Mouse (Mus musculus): Measurements from ENCODE around the gene Pfdn4. TPM values are rescaled to one million over a fixed set of nuclear protein-coding genes. Genes with fewer than 3 reads are reported as not detected.

The Pfdn4 gene
- polyA plus RNA-seq, 1 experiment = 49.7 TPM

DNA sequence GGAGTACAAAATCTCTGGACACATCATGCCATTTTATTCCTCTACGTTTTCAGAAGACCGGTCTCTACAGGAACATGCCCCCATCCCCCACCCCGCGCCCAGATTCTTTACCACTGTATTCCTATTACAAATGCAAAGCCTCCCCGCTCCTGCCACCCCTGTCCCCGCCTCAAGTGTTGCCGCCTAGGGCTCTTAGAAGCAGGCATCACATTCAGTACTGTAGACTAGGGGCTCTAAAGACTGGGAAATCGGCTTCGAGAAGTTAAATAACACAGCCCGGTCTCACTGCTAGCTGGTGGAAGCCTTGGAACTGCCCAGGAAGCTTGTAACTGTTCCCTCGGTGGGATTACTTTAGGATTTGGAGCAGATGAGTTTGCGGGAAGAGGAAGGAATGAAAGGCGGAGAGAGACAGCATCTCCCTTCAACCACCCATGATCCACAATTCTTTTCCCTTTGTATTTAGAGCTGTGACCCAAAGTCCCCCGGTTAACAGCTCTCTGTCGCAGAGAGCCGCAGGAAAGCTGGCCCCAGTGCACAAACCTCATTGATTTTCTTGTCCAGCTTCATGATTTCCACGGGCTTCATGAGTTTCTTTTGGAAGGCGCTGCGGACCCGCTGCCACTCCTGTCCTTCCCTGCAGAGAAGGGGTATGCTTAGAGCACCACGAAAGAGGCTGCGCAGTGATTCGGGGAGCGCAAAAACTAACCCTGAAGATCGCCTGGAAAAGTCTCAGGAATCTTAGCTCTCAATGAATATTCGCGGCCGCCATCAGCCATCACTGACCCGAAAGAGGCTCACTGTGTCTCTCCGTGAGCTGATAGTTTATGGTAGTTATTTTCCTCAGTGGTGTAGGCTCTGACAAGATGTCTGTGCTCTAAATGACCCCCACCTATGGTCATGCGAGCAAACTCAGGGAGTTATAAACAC is 1.2 kb upstream of the Pfdn4 start:
- H3K4me1 ChIP-seq (ENCODE audit: control insufficient read depth, insufficient read depth, low read length) = no peaks in the 10 kb centered on the region
- H3K27ac ChIP-seq (ENCODE audit: insufficient read depth, low read depth, low read length) = no peak overlapping the region
- H3K4me3 ChIP-seq (ENCODE audit: insufficient read depth, low read length) = no peak overlapping the region
- TF ChIP-seq CTCF (IDR thresholded peaks at IDR 0.05; ENCODE audit: low read depth, low read length) (no peak), POLR2A (IDR thresholded peaks at IDR 0.05; ENCODE audit: borderline replicate concordance, low read depth, low read length) (no peak)

DNA sequence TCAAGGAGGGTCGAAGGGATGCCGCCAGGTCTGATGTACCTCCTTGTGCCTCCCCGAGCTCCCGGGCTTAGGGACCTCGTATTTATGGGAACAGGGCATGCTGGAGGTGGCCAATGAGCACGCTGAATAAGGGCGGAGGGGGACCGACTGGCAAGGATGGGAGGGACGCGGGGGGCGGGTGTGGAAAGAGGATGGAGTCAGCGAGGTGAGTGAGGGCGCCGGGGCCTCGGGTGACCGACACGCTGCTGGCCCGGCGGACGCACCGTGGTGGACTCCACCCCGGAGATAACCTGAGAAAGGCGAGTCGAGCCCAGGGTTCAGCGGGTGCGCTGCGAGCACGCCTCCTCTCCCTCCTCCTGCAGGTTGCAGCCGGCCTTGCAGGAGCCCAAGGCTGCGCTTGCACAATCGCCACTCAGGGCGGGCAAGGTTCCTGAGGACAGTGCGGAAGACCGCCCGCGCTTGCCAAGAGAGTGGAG is 901 bp downstream of the Pfdn4 start, which contains the start of gene Cyp24a1:
Gene Cyp24a1 (minus strand): TSS at position 55 of the 476 bp plus-strand sequence.
- Histone ChIP-seq H3K27ac (ENCODE audit: insufficient read depth, low read depth, low read length) (no peak within 1 kb of the TSS), H3K4me1 (ENCODE audit: control insufficient read depth, insufficient read depth, low read length) (no peaks in the 10 kb centered on the region), H3K4me3 (ENCODE audit: insufficient read depth, low read length) (no peak within 1 kb of the TSS)
- TF ChIP-seq POLR2A (IDR thresholded peaks at IDR 0.05; ENCODE audit: borderline replicate concordance, low read depth, low read length) (no peak), CTCF (IDR thresholded peaks at IDR 0.05; ENCODE audit: low read depth, low read length) (no peak)

DNA sequence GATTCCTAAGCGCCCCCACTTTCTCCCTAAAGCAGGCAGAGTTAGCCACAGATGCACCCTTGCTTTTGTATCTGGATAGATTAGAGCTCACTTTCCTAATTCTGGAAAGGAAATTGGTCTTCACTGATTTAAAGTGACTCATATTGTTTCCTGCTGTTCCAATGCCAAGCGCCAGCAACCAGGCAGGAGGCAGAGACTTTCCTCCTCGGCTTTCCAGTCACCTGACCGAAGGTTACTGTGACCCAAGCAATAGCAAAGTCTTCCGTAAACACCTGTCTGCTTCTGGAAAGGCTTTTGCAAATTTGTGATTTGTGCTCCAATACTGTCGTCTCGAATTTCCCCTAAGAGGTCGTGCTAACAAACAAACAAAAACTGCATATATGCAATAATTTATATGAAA is 1.8 kb downstream of the Pfdn4 start:
- Histone ChIP-seq H3K4me3 (ENCODE audit: insufficient read depth, low read length) (no peak overlapping the region), H3K4me1 (ENCODE audit: control insufficient read depth, insufficient read depth, low read length) (no peaks in the 10 kb centered on the region), H3K27ac (ENCODE audit: insufficient read depth, low read depth, low read length) (no peak overlapping the region)
- TF ChIP-seq CTCF (IDR thresholded peaks at IDR 0.05; ENCODE audit: low read depth, low read length) = no peak

DNA sequence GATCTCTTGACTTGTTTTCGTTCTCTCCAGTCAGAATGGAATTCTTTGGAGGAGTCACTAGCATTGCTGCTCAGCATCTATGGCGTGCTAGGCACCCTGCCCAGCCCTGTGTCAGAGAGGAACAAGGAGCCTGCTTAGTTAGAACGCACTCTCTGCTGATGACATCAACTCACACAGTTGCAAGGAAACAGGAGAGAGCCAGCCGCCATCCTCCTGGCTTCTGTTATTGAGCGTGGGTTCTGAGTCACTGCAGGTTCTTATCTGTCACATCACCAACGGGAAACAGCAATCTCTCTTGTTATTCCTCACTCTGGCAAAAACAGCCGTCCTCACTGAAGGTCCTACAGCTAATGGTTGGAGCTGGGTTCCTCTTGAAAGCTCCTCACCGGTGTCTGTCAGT is 7.1 kb downstream of the Pfdn4 start:
- H3K4me3 ChIP-seq (ENCODE audit: insufficient read depth, low read length) = no peak overlapping the region
- no peak overlapping the region for H3K27ac ChIP-seq (ENCODE audit: insufficient read depth, low read depth, low read length)
- H3K4me1 ChIP-seq (ENCODE audit: control insufficient read depth, insufficient read depth, low read length) = no peaks in the 10 kb centered on the region
- TF ChIP-seq CTCF (IDR thresholded peaks at IDR 0.05; ENCODE audit: low read depth, low read length) (no peak), POLR2A (IDR thresholded peaks at IDR 0.05; ENCODE audit: borderline replicate concordance, low read depth, low read length) (no peak)

DNA sequence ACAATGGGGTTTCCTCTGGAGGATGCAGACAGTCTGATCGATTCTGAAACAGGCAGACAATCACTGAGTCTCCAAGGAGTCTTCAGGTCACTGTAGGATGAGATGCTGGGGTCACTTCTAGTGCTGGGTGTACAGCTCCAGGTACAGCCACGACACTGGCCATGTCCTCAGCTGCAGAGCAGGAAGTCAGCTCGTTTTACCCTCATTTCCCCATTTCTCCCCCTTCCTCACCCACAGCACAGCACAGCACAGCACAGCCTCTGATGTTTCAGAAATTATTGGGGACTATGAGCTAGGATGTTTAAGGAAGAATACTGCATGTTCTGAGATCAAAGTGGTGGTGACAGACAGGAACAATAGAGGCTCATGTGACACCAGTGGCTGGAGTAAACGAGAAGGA is 7.8 kb downstream of the Pfdn4 start:
- TF ChIP-seq CTCF (IDR thresholded peaks at IDR 0.05; ENCODE audit: low read depth, low read length) (no peak), POLR2A (IDR thresholded peaks at IDR 0.05; ENCODE audit: borderline replicate concordance, low read depth, low read length) (no peak)
- H3K4me1 ChIP-seq (ENCODE audit: control insufficient read depth, insufficient read depth, low read length) = no peaks in the 10 kb centered on the region
- no peak overlapping the region for H3K4me3 ChIP-seq (ENCODE audit: insufficient read depth, low read length)
- H3K27ac ChIP-seq (ENCODE audit: insufficient read depth, low read depth, low read length) = no peak overlapping the region

DNA sequence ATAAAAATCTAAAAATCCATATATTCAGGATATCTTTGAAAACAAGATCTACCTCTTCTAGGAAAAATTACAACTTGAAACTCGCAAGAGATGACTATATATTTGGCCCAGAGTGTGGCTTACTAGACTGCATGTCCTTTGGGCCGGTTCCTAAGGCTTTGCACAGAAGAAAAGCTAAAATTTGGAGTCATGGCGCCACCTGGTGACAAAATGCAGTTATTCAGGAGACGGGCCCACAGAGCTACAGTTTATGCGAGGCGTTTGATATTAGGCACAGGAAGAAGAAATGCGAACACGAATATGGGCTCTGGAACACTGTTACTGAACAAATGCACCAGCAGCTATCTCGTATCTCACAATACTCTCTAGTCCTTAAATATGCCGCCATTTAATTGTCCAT is 11.5 kb downstream of the Pfdn4 start:
- H3K4me3 ChIP-seq (ENCODE audit: insufficient read depth, low read length) = no peak overlapping the region
- H3K27ac ChIP-seq (ENCODE audit: insufficient read depth, low read depth, low read length) = no peak overlapping the region
- H3K4me1 ChIP-seq (ENCODE audit: control insufficient read depth, insufficient read depth, low read length) = peaks cover 5% of the 10 kb centered on the region; the same call in 1 of the 2 replicates
- TF ChIP-seq CTCF (IDR thresholded peaks at IDR 0.05; ENCODE audit: low read depth, low read length) (peak; percentile 69), POLR2A (IDR thresholded peaks at IDR 0.05; ENCODE audit: borderline replicate concordance, low read depth, low read length) (no peak)

DNA sequence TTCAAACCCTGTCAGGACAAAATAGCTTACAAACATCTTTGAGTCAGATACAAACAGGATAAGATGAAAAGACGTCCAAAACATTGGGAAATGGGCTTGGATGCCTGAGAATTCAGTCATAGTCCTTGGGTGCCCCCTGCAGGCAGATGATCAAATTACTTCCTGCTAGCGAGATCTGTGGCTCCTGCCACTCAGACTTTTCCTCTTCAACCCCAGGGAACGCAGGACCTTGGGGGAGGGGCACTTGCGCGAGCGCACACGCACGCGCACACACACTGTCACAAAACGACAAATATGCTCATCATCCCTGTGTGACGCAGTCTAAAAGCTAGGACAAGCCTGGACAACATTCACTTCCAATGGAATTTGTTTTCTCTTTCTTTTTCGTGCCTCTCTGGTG is 12.6 kb downstream of the Pfdn4 start:
- TF ChIP-seq POLR2A (IDR thresholded peaks at IDR 0.05; ENCODE audit: borderline replicate concordance, low read depth, low read length) (no peak), CTCF (IDR thresholded peaks at IDR 0.05; ENCODE audit: low read depth, low read length) (peak; percentile 37; the same call in 1 of the 2 replicates)
- Histone ChIP-seq H3K27ac (ENCODE audit: insufficient read depth, low read depth, low read length) (no peak overlapping the region), H3K4me3 (ENCODE audit: insufficient read depth, low read length) (peak overlapping the region; percentile 34), H3K4me1 (ENCODE audit: control insufficient read depth, insufficient read depth, low read length) (peaks cover 8% of the 10 kb centered on the region; the same call in 1 of the 2 replicates)

DNA sequence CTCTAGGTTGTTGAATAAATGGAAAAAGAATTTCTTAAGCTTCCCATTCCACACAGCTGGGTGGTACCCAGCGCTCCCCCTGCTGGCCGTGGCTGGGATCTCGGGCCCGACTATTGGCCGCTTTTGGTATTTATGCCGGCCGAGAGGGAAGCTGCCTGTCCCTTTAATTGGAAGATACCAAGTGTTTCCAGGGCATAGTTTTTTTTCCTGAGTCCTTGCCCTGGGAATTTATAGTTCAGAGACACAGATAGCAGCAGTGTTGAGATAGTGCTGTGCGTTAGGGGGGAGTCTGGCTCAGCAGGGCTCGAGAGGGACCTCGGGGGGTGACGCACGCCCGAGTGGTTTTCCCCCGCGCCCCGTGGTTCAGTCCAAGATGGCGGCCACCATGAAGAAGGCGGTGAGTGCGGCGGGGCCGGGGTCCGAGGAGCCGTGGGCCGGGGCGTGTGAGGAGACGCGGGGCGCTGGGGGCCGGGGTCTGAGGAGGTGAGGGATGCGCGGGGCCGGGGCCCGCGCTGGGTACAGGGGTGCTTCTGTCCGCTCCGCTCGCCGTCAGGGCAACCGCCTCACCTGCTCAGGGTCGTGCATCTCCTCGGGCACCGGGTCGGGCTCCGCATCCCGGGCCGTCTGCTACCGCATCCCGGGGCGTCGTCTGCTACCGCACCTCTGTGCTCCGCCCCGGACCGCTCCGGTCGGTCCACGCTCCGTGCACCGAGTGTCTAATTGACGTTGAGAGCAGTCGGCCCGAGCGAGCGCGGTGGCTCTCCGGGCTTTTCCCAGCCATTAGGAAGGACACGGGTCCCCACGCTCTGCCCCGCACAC is 15.1 kb downstream of the Pfdn4 start:
- Histone ChIP-seq H3K4me1 (ENCODE audit: control insufficient read depth, insufficient read depth, low read length) (peaks cover 8% of the 10 kb centered on the region; the same call in 1 of the 2 replicates), H3K27ac (ENCODE audit: insufficient read depth, low read depth, low read length) (peak overlapping the region; percentile 85), H3K4me3 (ENCODE audit: insufficient read depth, low read length) (peak overlapping the region; percentile 88)
- TF ChIP-seq CTCF (IDR thresholded peaks at IDR 0.05; ENCODE audit: low read depth, low read length) = peak; percentile 74
- TF ChIP-seq POLR2A (IDR thresholded peaks at IDR 0.05; ENCODE audit: borderline replicate concordance, low read depth, low read length) = no peak

DNA sequence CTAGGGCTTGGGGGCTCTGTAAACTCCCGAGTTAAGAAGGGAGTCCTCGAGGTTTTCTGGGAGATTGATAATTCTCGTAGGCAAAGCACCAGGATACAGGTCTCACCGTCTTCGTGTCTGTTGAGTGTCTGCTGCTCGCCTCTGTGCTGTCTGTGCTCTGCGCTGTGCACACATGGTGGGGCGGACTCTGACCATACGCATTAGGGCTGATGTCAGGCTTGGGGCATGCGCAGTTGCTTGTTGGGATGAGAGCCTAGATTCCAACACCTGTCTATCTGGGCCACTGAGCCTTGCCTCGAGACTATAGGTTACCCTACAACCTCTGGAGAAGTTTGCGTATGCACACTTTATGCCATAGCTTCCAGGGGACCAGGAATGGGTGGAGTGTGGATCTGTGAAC is 17.5 kb downstream of the Pfdn4 start:
- H3K4me3 ChIP-seq (ENCODE audit: insufficient read depth, low read length) = no peak overlapping the region
- no peak for TF ChIP-seq CTCF (IDR thresholded peaks at IDR 0.05; ENCODE audit: low read depth, low read length)
- no peak for TF ChIP-seq POLR2A (IDR thresholded peaks at IDR 0.05; ENCODE audit: borderline replicate concordance, low read depth, low read length)

More for the DNA sequence above, 17.5 kb downstream of the Pfdn4 start:
- H3K4me1 ChIP-seq (ENCODE audit: control insufficient read depth, insufficient read depth, low read length) = peaks cover 8% of the 10 kb centered on the region; the same call in 1 of the 2 replicates
- no peak overlapping the region for H3K27ac ChIP-seq (ENCODE audit: insufficient read depth, low read depth, low read length)

Measured in bone marrow macrophage, adult 2 months (primary cell).